Mouse (Mus musculus): ENCODE data around the gene Igsf3. TPM values are rescaled to one million over a fixed set of nuclear protein-coding genes. Genes with fewer than 3 reads are reported as not detected.

Igsf3 gene
- total and polyA plus RNA-seq, 3 experiments = 0.54 to 1.0 (median 0.59) TPM

- Histone ChIP-seq H3K9ac (ENCODE audit: insufficient read depth, low read depth) (no peak overlapping the region), H3K4me1 (ENCODE audit: control insufficient read depth in 1 of 2, insufficient read depth in 2 of 2) (peaks cover 0 to 6% of the 10 kb centered on the region in 2 experiments; a peak in 1 of 4 replicates), H3K27ac (ENCODE audit: insufficient read depth, low read depth) (no peak overlapping the region), H3K9me3 (replicated peaks; ENCODE audit: low read length) (no peaks in the 10 kb centered on the region), H3K4me2 (ENCODE audit: insufficient read depth, low read depth, poor library complexity, severe bottlenecking) (no peak overlapping the region), H3K36me3 (replicated peaks in 1 of 2; ENCODE audit: control insufficient read depth in 1 of 2, insufficient read depth in 1 of 2, low read length in 1 of 2) (no peaks in the 10 kb centered on the region), H3K4me3 (replicated peaks in 1 of 3; ENCODE audit: low read depth in 2 of 3, low read length in 2 of 3, poor library complexity in 1 of 3) (no peak overlapping the region), H3K27me3 (replicated peaks) (no peaks in the 10 kb centered on the region), H3K79me2 (replicated peaks; ENCODE audit: control insufficient read depth, extremely low read depth, insufficient read depth, poor library complexity, severe bottlenecking) (no peaks in the 10 kb centered on the region)
- DNase-seq (ENCODE audit: extremely low read depth) = no peak
- TF ChIP-seq ZKSCAN1 (IDR thresholded peaks at IDR 0.05; ENCODE audit: borderline replicate concordance, low read depth, low read length) = no peak
- TF ChIP-seq JUN (IDR thresholded peaks at IDR 0.05; ENCODE audit: insufficient read depth, low read depth, low read length) = no peak
- TF ChIP-seq POLR2AphosphoS2 (IDR thresholded peaks at IDR 0.05; ENCODE audit: low read depth, low read length) = no peak
- no peak for TF ChIP-seq ZMIZ1 (IDR thresholded peaks at IDR 0.05; ENCODE audit: low read depth, low read length)
- TF ChIP-seq RAD21 (IDR thresholded peaks at IDR 0.05; ENCODE audit: low read depth, low read length) = no peak
- no peak for TF ChIP-seq SIN3A (IDR thresholded peaks at IDR 0.05; ENCODE audit: low read length)
- dilution Hi-C loops (cut with MboI; ENCODE audit: extremely low pct_ligation_motif_present, extremely low pct_unique_long_range_greater_than_20kb, low sequenced_read_pairs) = no loop called here
- in situ Hi-C loops (cut with MboI; ENCODE audit: low pct_ligation_motif_present, low pct_unique_long_range_greater_than_20kb, low sequenced_read_pairs) = no loop called here
Observed at GRCm38 (mm10) chr3:101398071-101398786, 21.3 kb downstream of the Igsf3 start.

- Histone ChIP-seq H3K27me3 (replicated peaks) (no peaks in the 10 kb centered on the region), H3K9me3 (replicated peaks; ENCODE audit: low read length) (no peaks in the 10 kb centered on the region), H3K79me2 (replicated peaks; ENCODE audit: control insufficient read depth, extremely low read depth, insufficient read depth, poor library complexity, severe bottlenecking) (no peaks in the 10 kb centered on the region), H3K4me2 (ENCODE audit: insufficient read depth, low read depth, poor library complexity, severe bottlenecking) (no peak overlapping the region), H3K27ac (ENCODE audit: insufficient read depth, low read depth) (no peak overlapping the region), H3K9ac (ENCODE audit: insufficient read depth, low read depth) (no peak overlapping the region), H3K4me3 (replicated peaks in 1 of 3; ENCODE audit: low read depth in 2 of 3, low read length in 2 of 3, poor library complexity in 1 of 3) (no peak overlapping the region), H3K36me3 (replicated peaks in 1 of 2; ENCODE audit: control insufficient read depth in 1 of 2, insufficient read depth in 1 of 2, low read length in 1 of 2) (no peaks in the 10 kb centered on the region), H3K4me1 (ENCODE audit: control insufficient read depth in 1 of 2, insufficient read depth in 2 of 2) (peaks cover 0 to 6% of the 10 kb centered on the region in 2 experiments; a peak in 1 of 4 replicates)
- in situ Hi-C loops (cut with MboI; ENCODE audit: low pct_ligation_motif_present, low pct_unique_long_range_greater_than_20kb, low sequenced_read_pairs) (no loop called here), dilution Hi-C loops (cut with MboI; ENCODE audit: extremely low pct_ligation_motif_present, extremely low pct_unique_long_range_greater_than_20kb, low sequenced_read_pairs) (no loop called here)
- no peak for DNase-seq (ENCODE audit: extremely low read depth)
- TF ChIP-seq RCOR1 (conservative IDR thresholded peaks at IDR 0.05; ENCODE audit: low read depth, low read length) (no peak), RAD21 (IDR thresholded peaks at IDR 0.05; ENCODE audit: low read depth, low read length) (no peak; the same call in 1 of the 2 replicates), MXI1 (IDR thresholded peaks at IDR 0.05; ENCODE audit: low read depth, low read length) (no peak), USF1 (IDR thresholded peaks at IDR 0.05; ENCODE audit: low read depth, low read length) (no peak), CTCF (conservative IDR thresholded peaks at IDR 0.05 in 1 of 2, IDR thresholded peaks at IDR 0.05 in 1 of 2; ENCODE audit: low read depth in 2 of 2, low read length in 2 of 2) (no peak), MYC (IDR thresholded peaks at IDR 0.05; ENCODE audit: low read depth, low read length) (no peak), MAZ (IDR thresholded peaks at IDR 0.05; ENCODE audit: low read depth, low read length) (no peak)
Observed at GRCm38 (mm10) chr3:101398877-101399276, 22.0 kb downstream of the Igsf3 start.

- no peaks in the 10 kb centered on the region for H3K79me2 ChIP-seq (replicated peaks; ENCODE audit: control insufficient read depth, extremely low read depth, insufficient read depth, poor library complexity, severe bottlenecking)
- H3K27me3 ChIP-seq (replicated peaks) = no peaks in the 10 kb centered on the region
- TF ChIP-seq ZKSCAN1 (IDR thresholded peaks at IDR 0.05; ENCODE audit: borderline replicate concordance, low read depth, low read length) (no peak), E2F4 (IDR thresholded peaks at IDR 0.05; ENCODE audit: insufficient replicate concordance, low read depth, low read length) (no peak), EP300 (IDR thresholded peaks at IDR 0.05; ENCODE audit: low read length) (no peak), ELF1 (IDR thresholded peaks at IDR 0.05; ENCODE audit: low read depth, low read length) (no peak), UBTF (IDR thresholded peaks at IDR 0.05; ENCODE audit: low read depth, low read length) (no peak), ZNF384 (IDR thresholded peaks at IDR 0.05; ENCODE audit: low read depth, low read length) (no peak), MYC (IDR thresholded peaks at IDR 0.05; ENCODE audit: low read depth, low read length) (no peak), SIN3A (IDR thresholded peaks at IDR 0.05; ENCODE audit: low read length) (no peak), TCF12 (IDR thresholded peaks at IDR 0.05; ENCODE audit: low read depth, low read length) (no peak), RCOR1 (conservative IDR thresholded peaks at IDR 0.05; ENCODE audit: low read depth, low read length) (no peak), NRF1 (IDR thresholded peaks at IDR 0.05; ENCODE audit: low read depth, low read length) (no peak), POLR2AphosphoS2 (IDR thresholded peaks at IDR 0.05; ENCODE audit: low read depth, low read length) (no peak), KAT2A (IDR thresholded peaks at IDR 0.05; ENCODE audit: insufficient replicate concordance, low read length) (no peak)
- H3K9ac ChIP-seq (ENCODE audit: insufficient read depth, low read depth) = no peak overlapping the region
- peaks cover 0 to 6% of the 10 kb centered on the region in 2 experiments; a peak in 1 of 4 replicates for H3K4me1 ChIP-seq (ENCODE audit: control insufficient read depth in 1 of 2, insufficient read depth in 2 of 2)
- no peak overlapping the region for H3K4me2 ChIP-seq (ENCODE audit: insufficient read depth, low read depth, poor library complexity, severe bottlenecking)
- no peaks in the 10 kb centered on the region for H3K36me3 ChIP-seq (replicated peaks in 1 of 2; ENCODE audit: control insufficient read depth in 1 of 2, insufficient read depth in 1 of 2, low read length in 1 of 2)
- dilution Hi-C loops (cut with MboI; ENCODE audit: extremely low pct_ligation_motif_present, extremely low pct_unique_long_range_greater_than_20kb, low sequenced_read_pairs) (no loop called here), in situ Hi-C loops (cut with MboI; ENCODE audit: low pct_ligation_motif_present, low pct_unique_long_range_greater_than_20kb, low sequenced_read_pairs) (no loop called here)
- H3K27ac ChIP-seq (ENCODE audit: insufficient read depth, low read depth) = no peak overlapping the region
- H3K9me3 ChIP-seq (replicated peaks; ENCODE audit: low read length) = no peaks in the 10 kb centered on the region
- DNase-seq (ENCODE audit: extremely low read depth) = no peak
- H3K4me3 ChIP-seq (replicated peaks in 1 of 3; ENCODE audit: low read depth in 2 of 3, low read length in 2 of 3, poor library complexity in 1 of 3) = no peak overlapping the region
Observed at GRCm38 (mm10) chr3:101401501-101401900, 24.6 kb downstream of the Igsf3 start.
